Mouse (Mus musculus) neutrophil, adult 5-6 weeks (primary cell): ENCODE results near the gene Sh2d6. TPM values are rescaled to one million over a fixed set of nuclear protein-coding genes. Genes with fewer than 3 reads are reported as not detected.
"Not testable (repeated sequence)": the region's sequence is repeated elsewhere in the genome, so short reads cannot be mapped to it uniquely, and the experiment has no call there.

Source experiments
- ATAC-seq: fragments of 151-379, 151-347 bp; 2 replicates; pipeline ENCODE4 v1.8.0; 2017; ENCODE audit warnings: mild to moderate bottlenecking, moderate TSS enrichment; ENCODE audit not compliant: insufficient number of reproducible peaks, poor library complexity, low FRiP score, severe bottlenecking; ENCODE audit errors: extremely low read depth
- total RNA-seq: library from RNA; stranded (forward); fragments of 200-1000 nt; gene quantifications from 2 replicates; pipeline ENCODE4 v1.2.3, GENCODE M21; 2017

Sh2d6 gene
- total RNA-seq, 1 experiment from 2014 or later: 1.3 TPM

DNA sequence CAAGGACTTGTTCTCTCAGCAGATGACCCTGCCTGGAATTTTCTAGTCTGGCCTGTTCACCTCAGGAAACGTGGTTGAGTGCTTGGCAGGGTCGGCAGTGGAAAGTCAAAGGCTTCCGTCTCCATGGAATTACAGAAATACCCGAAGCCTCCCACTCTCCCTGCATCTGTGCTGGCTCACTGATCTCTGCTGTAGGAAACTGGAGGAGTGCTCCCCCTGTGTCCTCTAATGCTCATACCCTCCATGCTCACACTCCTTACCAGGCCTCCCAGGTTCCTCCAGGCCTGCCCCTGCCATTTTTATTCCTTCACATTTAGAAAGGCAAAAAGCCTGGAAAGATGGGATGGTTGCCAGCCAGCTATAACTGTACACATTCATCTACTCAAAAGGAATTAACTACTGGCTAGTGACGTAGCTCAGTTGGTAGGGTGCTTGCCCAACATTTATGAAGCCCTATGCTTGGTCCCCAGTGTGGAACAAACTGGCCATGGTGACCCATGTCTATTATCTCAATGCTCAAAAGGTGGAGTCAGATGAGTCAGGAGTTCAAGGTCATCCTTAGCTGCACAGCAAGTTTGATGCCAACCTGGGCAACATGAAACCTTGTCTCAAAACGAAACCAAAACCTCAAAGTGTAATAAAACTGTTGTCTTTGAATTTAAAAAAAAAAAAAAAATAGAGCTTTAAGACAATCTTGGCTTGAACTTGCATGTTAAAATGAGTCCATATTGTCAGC lies 10.7 kb downstream of the Sh2d6 start:
- ATAC-seq: no peak

DNA sequence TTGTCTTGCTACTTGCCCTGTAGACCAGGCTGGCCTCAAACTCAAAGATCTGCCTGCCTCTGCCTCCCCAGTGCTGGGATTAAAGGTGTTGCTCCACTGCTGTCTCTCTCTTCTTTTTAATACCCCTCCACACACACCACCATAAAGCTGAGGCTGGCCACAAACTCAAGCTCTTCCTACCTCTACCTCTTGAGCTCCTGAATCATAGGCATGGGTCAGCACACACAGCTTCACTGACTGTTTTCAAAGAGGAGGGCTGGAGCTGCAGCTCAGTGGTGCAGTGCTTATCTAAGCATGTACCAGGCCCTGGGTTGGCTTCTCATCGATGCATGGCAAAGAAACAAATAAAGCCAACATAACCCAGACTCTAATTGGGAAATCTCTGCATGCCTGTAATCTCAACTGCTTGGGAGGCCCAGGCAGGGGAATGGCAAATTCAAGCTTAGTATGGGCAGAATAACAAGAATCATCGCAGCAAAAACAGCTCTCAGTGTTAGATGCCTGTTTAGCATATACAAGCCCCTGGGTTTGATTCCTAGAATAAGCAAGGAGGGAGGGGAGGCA lies 11.6 kb downstream of the Sh2d6 start:
- ATAC-seq: no peak

DNA sequence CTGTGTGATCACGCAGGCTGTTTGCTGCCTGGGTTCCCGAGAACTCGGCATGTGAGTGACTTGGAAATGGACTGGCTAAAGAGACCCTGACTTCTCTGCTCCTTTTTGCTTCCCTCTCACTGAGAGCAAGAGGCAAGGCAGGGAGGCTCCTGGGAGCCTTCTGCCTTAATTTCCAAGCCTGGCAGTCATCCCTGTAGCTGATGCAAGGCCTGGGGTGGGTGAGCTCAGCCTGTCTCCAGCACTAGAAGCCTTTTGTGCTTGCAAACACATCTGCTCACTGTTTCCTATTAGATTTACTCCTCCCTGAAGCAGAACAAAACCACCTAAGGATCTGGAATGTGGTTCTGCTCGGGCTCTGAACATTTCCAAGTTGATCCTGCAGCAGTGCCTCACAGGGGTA lies 12.9 kb downstream of the Sh2d6 start:
- ATAC-seq: no peak

DNA sequence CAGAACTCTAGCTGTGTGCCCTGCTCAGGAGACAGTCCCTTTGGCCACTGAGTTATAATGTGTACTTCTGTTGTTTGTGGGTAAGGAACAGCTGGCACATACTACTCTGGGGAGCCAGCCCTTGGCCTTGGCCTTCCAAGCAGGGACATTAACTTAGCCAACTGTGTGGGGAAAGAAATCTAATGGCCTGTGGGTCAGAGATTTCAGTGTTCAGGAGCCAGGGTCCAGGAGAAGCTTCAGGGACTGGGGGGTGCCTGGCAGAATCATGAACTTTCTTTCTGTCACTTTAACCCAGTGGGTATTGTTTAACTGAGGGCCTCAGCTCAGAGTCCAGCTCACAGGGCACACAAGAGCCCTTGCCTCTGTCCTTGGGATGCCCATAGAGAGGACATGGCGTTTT lies 15.4 kb downstream of the Sh2d6 start:
- ATAC-seq: no peak

DNA sequence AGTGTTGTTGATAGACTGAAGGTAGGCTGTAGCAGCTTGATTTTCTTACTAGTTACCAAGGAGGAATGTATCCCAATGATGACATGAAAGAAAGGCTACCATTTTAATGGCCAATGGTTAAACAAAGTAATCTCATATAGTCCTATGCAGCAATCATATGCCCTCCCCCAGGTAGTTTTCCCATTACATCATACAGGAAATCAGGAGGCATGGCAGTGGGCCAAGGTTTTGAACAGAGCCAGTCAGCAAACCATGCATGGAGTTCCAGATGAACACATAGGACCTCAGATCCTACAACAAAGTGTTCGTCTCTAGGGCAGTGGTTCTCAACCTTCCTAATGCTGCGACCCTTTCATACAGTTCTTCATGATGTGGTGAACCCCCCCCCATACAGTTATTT lies 17.6 kb downstream of the Sh2d6 start:
- no peak for ATAC-seq

DNA sequence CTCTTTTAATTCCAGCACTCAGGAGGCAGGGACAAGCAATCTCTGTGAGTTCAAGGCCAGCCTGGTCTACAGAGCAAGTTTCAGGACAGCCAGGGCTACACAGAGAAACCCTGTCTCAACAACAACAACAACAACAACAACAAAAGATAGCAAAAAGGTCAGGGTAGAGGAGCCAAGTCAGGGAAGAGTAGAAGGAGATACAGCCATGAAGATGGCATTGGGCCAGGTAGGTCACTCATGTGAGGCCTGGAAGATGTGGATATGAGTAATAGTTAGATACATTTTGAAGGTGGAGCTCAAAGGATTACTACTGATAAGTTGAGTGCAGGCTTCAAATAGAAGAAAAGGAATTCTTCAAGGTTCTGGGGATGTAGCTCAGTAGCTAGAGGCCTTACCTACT lies 18.2 kb downstream of the Sh2d6 start:
- no peak for ATAC-seq

DNA sequence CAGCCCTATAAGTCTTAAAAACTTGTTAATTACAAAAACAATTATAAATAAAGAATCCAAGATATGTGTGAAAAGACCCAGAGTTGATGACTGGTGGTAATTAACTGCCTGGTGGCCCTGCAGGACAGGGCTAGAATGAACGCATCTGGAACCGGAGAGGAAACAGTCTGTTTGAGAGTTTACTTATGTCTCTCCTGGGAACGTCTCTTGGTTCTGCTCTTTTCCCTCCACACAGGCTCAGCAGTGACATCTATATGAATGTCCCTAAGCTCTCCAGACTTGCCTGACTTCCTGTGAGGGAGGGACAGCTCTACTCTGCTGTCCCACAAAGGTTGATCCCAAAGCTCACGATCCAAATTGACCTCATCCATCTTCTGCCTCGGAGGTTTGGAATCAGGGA lies 22.6 kb downstream of the Sh2d6 start:
- no peak for ATAC-seq

DNA sequence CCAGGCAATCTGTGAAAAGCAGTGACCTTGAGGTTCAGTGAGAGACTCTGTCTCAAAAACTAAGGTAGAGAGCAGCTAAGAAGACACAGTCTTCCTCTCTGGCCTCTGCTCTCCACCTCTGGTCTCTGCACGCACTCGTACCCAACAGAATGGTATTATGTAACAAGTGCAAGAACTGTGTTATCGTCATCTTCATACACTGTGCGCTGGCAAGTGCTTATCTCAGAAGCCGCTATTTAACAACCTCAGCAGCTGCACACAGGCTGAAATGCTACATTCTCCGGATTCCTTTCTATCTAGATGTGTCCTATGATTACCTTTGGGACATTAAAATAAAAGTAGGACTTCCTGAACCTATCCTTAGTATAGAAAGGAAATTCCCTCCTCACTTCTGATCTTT lies 28.6 kb downstream of the Sh2d6 start:
- no peak for ATAC-seq

DNA sequence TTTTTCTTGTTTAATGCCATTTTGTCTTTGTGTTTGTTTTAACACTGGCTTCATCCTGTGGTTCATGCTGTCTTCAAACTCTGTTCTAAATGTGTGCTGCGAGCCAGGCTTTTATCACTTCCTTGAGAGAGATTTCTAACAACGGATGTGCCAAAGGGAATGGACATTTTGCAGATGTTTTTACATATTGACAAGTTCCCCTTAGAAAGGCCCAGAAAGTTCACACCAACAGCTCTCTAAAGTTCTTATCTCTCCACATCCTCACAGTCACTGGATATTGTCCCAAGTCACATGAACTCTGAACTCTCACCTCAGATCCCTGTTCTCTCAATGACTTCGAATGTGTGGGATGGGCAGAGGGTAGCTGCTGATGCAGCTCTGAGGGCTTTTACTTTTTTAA lies 30.4 kb downstream of the Sh2d6 start:
- ATAC-seq: no peak

DNA sequence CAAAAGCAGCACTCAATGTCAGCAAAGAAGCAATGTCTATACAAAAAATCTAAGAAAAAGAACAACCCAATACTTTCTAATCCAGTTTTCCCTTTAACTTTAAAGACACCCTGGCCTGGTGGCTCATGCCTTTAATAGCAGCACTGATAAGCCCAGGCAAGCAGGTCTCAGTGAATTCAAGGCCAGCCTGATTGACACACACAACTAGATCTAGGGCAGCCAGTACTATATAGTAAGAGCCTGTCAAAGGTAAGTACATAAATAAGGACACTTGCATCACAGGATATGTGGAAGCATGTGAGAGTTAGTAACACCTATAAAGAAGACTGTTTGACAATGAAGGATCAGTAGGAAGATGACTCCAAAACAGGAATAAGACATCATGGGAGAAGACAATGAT lies 32.0 kb downstream of the Sh2d6 start:
- ATAC-seq: no peak

DNA sequence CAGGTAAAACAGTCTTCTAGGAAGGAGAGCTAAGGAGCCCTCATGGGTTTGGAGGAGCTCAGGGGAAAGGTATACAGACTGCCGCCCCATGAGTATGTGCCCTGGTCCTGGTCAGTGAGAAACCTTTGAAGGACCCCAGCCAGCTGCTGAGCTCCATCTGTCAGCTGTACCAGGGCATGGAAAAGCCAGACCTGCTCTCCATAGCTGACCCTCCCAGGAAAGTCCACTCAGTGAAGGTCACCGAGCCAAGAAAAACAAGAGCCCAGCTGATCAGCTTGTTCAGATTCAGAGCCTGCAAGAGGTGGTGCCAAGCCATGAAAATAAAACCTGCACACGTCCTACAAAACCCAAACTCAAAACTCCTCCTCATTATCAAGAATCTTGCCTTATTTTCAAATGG lies 32.7 kb downstream of the Sh2d6 start:
- ATAC-seq: no peak

DNA sequence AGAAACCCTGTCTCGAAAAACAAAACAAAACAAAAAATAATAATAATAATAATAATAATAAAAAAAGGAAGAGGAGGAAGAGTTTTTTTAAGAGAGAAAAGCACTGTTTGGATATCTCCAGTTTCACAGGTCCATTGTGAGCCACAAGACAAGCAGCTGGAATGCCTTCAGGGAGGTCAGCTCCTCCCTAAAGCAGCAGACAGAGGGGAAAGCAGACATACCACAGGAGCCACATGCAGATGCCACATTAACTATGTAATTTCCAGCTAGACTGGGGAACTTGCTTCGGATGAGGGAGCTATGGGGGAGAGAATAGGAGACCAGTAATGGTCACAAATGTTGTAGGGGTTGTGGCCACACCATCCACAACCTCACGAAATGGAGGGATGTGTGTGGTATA lies 34.2 kb downstream of the Sh2d6 start:
- ATAC-seq: no peak

DNA sequence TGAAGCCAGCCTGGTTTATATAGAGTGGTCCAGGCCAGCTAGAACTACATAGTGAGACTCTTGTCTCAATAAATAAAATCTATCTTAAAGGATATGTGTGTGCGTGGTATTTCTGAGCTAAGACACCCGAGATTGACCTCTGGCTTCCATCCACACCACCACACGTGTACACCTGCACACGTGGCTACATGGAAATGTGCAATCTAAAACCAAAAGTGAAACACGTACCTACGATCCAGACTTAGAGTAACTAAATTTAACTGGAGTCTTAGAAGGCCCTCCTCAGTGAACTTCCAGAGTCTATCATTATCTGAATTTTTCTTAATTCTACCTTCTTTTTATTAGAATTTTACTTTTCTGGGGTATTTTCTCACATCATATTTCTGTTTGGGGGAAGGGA lies 35.2 kb downstream of the Sh2d6 start:
- ATAC-seq: no peak

DNA sequence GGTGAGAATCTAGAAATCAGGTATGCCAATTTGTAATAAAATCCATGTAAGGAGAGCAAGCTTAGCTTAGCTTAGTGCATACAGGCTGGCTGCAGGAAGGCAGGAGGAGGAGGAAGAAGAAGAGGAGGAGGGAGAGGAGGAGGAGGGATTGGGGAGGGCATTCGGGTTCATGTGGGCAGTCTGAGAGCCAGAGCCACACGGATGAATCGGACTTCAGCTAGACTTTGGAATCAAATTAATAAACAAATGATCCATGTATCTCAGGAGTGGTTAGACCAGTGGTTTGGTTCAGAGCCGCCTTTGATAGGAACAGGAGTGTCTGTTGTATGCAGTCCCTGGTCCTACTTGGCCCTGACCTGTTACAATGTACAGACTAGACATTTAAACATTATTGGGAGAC lies 36.6 kb downstream of the Sh2d6 start:
- no peak for ATAC-seq

DNA sequence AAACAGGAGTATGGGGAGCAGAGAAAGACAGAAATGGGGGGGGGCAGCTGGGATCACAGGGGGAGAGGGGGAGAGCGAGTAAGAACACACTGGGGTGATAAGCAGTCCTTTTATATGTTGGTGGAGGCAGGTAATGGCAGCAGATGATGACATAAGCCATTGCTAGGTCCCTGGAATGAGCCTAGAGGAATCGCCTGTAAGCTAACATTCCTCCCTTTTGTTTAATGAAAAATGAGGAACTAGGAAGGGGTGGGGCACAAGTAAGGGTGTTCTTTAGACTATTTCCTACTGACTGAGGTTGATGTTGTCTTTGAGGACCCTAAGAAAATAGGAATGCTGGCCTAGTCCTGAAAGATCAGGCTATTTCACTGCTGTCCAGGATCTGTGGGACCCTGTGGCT lies 39.4 kb downstream of the Sh2d6 start:
- ATAC-seq: no peak

DNA sequence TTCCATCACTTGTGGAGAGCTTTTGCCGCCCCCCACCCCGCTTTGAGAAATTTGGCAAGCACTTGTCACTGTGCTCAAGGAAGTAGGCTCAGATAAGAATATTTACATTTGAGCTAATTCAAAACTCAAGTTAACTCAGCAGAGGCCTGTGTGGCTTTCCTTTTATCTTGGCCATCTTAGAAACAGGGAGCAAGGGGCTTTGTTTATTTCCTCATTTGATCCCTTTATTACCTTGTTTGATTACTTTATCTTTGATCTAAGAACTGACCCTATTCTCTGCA lies 41.1 kb downstream of the Sh2d6 start:
- no peak for ATAC-seq

DNA sequence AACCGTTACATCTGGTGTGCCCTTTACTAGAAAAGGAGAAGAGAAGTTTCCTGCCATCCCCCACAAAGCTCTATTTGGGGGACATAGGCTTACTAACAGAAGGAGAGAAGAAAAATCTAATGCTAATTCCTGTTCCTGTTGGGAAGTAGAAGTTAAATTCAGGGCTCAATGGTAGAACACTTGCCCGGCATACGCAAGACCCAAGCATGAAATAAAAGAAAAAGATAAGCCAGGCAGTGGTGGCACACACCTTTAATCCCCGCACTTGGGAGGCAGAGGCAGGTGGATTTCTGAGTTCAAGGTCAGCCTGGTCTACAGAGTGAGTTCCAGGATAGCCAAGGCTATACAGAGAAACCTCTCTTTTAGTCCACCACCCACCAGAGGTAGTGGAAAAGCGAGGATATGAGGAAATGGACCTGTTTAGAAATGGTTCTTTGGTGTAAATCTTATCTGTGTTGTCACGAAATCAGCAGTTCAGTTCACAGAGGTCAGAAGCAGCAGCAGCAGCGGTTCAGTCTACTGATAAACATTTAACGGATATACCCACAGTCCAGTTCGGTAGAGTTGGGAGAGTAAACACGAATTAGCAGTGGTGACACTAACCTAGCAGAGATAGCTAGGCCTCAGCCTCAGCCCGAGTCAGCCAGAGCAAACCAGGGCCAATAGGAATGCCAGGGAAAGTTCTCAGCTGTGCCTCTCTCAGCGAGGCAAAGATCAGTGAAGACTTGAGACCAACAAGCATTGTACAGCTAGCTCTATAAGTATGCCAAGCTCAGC lies 41.7 kb downstream of the Sh2d6 start:
- no peak for ATAC-seq

DNA sequence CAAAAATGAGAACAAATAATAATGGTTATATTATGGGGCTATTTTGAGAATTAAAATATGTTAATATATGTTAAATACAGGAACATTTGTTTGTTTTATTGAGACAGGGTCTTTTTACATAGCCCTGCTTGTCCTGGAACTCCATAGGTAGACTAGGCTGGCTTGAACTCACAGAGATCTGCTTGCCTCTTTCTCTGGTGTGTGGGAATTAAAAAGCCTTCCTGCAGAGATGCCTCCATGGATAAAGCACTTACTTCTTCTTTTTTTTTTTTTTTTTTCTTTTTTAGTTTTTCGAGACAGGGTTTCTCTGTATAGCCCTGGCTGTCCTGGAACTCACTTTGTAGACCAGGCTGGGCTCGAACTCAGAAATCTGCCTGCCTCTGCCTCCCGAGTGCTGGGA lies 42.8 kb downstream of the Sh2d6 start:
- not testable (repeated sequence) for ATAC-seq

DNA sequence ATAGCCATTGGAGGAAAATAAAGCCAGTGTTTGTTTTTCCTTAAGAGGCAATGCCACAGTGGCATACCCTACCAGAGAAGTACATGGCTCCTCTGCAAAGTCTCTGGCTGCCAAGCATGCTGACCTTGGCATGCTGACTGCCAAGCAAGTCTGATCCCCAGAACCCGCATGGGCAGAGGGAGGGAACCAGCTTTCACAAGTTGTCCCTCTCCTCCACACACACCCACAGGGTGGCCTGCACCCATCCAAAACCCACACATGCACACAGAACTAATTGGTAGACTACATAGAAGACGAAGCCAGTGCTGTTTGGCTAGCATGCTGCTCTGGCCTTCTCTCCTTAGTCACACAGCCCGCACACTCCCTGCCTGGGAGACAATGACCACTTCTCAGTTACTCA lies 43.9 kb downstream of the Sh2d6 start:
- no peak for ATAC-seq

DNA sequence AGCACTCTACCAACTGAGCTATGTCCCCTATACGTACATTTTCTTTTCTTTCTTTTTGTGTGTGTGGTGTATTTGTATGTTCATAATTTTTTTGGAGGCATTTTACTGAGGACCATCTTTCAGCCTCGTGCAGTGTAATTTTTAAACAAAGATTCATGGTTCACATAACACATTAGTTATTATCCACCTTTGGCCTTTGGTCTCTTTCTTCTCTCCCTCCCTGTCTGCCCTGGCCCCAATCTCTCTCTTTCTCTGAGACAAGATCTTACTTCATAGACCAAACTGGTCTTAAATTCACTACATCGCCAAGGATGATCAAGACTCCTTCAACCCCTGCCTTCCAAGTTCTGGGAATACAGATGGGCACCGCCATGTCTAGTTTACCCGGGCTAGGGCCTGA lies 44.7 kb downstream of the Sh2d6 start:
- ATAC-seq: no peak
